ENCODE assay signal across 11 mouse cellular contexts in the genomic region with DNA sequence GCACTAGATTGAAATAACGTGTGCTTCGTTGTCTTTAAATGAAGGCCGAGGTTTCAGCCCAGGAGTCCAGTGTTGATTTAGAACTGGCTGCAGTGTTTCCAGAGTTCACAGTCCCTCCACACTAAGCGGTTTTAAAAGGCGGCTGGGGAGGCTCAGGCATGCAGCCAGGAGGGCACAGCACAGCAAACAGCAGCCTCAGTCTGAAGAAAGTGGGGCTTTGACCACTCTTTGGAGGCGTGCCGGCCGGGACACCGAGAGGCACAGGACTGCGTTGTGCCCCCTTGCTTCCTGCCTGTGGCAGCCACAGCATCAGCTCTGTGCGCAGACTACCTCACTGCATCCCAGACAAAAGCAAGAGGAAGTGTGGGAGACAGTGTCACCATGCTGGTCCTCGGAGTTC. TPM values are rescaled to one million over a fixed set of nuclear protein-coding genes. Genes with fewer than 3 reads are reported as not detected.
DNase-seq lines count a peak whose midpoint lies in the region; ATAC-seq lines count a peak whose summit lies in the region.
"Had no signal": no experiment of that assay in that cellular context is flagged by ENCODE, and none has a peak within 500 bp of the region (broad histone marks: within the 10 kb centered on the region; RNA-seq: fewer than 3 reads in every experiment).

No protein-coding gene starts in this region.

- H3K9ac ChIP-seq in hindbrain, embryonic 14.5 days, result no peak overlapping the region
- no peak overlapping the region for H3K9ac ChIP-seq in hindbrain, embryonic 13.5 days
- no peak overlapping the region for H3K9ac ChIP-seq in liver, embryonic 12.5 days

- DNase-seq in hindbrain, embryonic 14.5 days (ENCODE audit: low spot score), result peak; percentile 40
- DNase-seq in brain, adult 2 months (ENCODE audit: low read depth, low spot score), result peak; percentile 67
- DNase-seq in layer of hippocampus, adult 8-10 months (ENCODE audit: low spot score in 2 of 2), result peak; percentile 64 to 65
- DNase-seq in kidney, adult 9 months, result no peak
- DNase-seq in urinary bladder, postnatal 14 days (ENCODE audit: low spot score), result no peak
- DNase-seq in urinary bladder, adult 18-20 months (ENCODE audit: low spot score in 2 of 2), result no peak
- DNase-seq: kidney, adult 8-10 months had no signal

- H3K27me3 ChIP-seq in hindbrain, embryonic 14.5 days (ENCODE audit: control insufficient read depth, insufficient read depth, low read length), result no peaks in the 10 kb centered on the region
- H3K27me3 ChIP-seq in hindbrain, embryonic 13.5 days, result no peaks in the 10 kb centered on the region
- H3K27me3 ChIP-seq in liver, embryonic 12.5 days (replicated peaks), result no peaks in the 10 kb centered on the region

- ATAC-seq in hindbrain, embryonic 14.5 days (ENCODE audit: low FRiP score), result no peak
- no peak for ATAC-seq in hindbrain, embryonic 13.5 days (ENCODE audit: low FRiP score)
- ATAC-seq in liver, embryonic 12.5 days, result peak; percentile 42; the same call in 1 of the 2 replicates
- ATAC-seq: lung, postnatal 0 days had no signal

- WGBS in hindbrain, embryonic 14.5 days, result 81% methylated on average over 12 of the region's 12 CpGs
- 78% methylated on average over 12 of the region's 12 CpGs for WGBS in hindbrain, embryonic 13.5 days
- WGBS in liver, embryonic 12.5 days (ENCODE audit: insufficient replicate concordance), result 76% methylated on average over 12 of the region's 12 CpGs

- H3K4me1 ChIP-seq in hindbrain, embryonic 14.5 days (replicated peaks; ENCODE audit: control insufficient read depth, insufficient read depth, low read length), result no peaks in the 10 kb centered on the region
- H3K4me1 ChIP-seq in hindbrain, embryonic 13.5 days (replicated peaks), result no peaks in the 10 kb centered on the region
- H3K4me1 ChIP-seq in liver, embryonic 12.5 days, result peaks cover 8% of the 10 kb centered on the region; the same call in 1 of the 2 replicates
- H3K4me1 ChIP-seq: heart, embryonic 10.5 days had no signal

- H3K9me3 ChIP-seq in hindbrain, embryonic 14.5 days (ENCODE audit: control insufficient read depth, low read length), result no peaks in the 10 kb centered on the region
- no peaks in the 10 kb centered on the region for H3K9me3 ChIP-seq in hindbrain, embryonic 13.5 days
- H3K9me3 ChIP-seq in liver, embryonic 12.5 days (replicated peaks), result no peaks in the 10 kb centered on the region
- H3K9me3 ChIP-seq: heart, embryonic 10.5 days had no signal

- H3K36me3 ChIP-seq in hindbrain, embryonic 14.5 days (replicated peaks; ENCODE audit: control insufficient read depth, insufficient read depth), result 0 out of 2 replicates have a peak, but pooled peaks cover 4% of the 10 kb centered on the region
- H3K36me3 ChIP-seq in hindbrain, embryonic 13.5 days, result peaks cover 7% of the 10 kb centered on the region; the same call in 1 of the 2 replicates
- peaks cover 49% of the 10 kb centered on the region for H3K36me3 ChIP-seq in liver, embryonic 12.5 days

- no peak overlapping the region for H3K4me2 ChIP-seq in hindbrain, embryonic 14.5 days (replicated peaks)
- H3K4me2 ChIP-seq in hindbrain, embryonic 13.5 days, result no peak overlapping the region
- no peak overlapping the region for H3K4me2 ChIP-seq in liver, embryonic 12.5 days

- H3K4me3 ChIP-seq in hindbrain, embryonic 14.5 days (replicated peaks; ENCODE audit: low read length), result no peak overlapping the region
- no peak overlapping the region for H3K4me3 ChIP-seq in hindbrain, embryonic 13.5 days
- no peak overlapping the region for H3K4me3 ChIP-seq in liver, embryonic 12.5 days
- H3K4me3 ChIP-seq: heart, embryonic 10.5 days had no signal

- H3K27ac ChIP-seq in hindbrain, embryonic 14.5 days, result no peak overlapping the region
- no peak overlapping the region for H3K27ac ChIP-seq in hindbrain, embryonic 13.5 days
- peak overlapping the region; percentile 58; the same call in 1 of the 2 replicates for H3K27ac ChIP-seq in liver, embryonic 12.5 days
- H3K27ac ChIP-seq: heart, embryonic 10.5 days had no signal

RNA-seq across cellular contexts. Expression of a gene that starts 29.5 kb away (rescaled TPM):
- 1.3 and 1.9 TPM in 2 replicates for polyA plus RNA-seq in hindbrain, embryonic 14.5 days (2014; fragmentation: Nextera tagmentation; extraction: Ambion mirVana)
- 0.74 and 1.1 TPM in 2 replicates for polyA plus RNA-seq in hindbrain, embryonic 13.5 days (2015; fragmentation: Nextera tagmentation; extraction: Ambion mirVana)
- 10 to 100 TPM; 61.3 to 82.7 (median 71.8) TPM for total RNA-seq in layer of hippocampus, adult 8-10 months (2022)
- polyA plus RNA-seq in liver, embryonic 12.5 days (2016; fragmentation: Nextera tagmentation; extraction: Ambion mirVana), result 1.6 and 1.8 TPM in 2 replicates

Comparison
In these comparisons a context has a peak if more than half of its experiments do, and no peak if none do; other contexts are left out.
1. DNase-seq: peak in hindbrain, embryonic 14.5 days (single experiment), brain, adult 2 months (single experiment) and layer of hippocampus, adult 8-10 months (2 of 2); none in kidney, adult 9 months (single experiment), urinary bladder, postnatal 14 days (single experiment) and urinary bladder, adult 18-20 months (0 of 2).